Mouse (Mus musculus) left cerebral cortex, postnatal 36 days (tissue): ENCODE measurements around the gene Slc35e3. TPM values are rescaled to one million over a fixed set of nuclear protein-coding genes. Genes with fewer than 3 reads are reported as not detected.

Experiments
- DNase-seq, 2 experiments: peaks; one replicate each; pipeline ENCODE4 v3.0.0; 2021 to 2022; ENCODE audit warnings: low spot score in 2 of 2, mixed read lengths in 1 of 2
- intact Hi-C: fragments of 180-260 bp; cut with DNase I; formaldehyde crosslinking; loops from one replicate; pipeline ENCODE4 v1.15.1; 2025
- total RNA-seq, 2 experiments: library from RNA; stranded (reverse); gene quantifications; 2 replicates each; pipeline ENCODE4 v1.2.3; 2021

Slc35e3 gene
- total RNA-seq, 2 experiments from 2014 or later: 30.2 to 30.9 TPM

DNA sequence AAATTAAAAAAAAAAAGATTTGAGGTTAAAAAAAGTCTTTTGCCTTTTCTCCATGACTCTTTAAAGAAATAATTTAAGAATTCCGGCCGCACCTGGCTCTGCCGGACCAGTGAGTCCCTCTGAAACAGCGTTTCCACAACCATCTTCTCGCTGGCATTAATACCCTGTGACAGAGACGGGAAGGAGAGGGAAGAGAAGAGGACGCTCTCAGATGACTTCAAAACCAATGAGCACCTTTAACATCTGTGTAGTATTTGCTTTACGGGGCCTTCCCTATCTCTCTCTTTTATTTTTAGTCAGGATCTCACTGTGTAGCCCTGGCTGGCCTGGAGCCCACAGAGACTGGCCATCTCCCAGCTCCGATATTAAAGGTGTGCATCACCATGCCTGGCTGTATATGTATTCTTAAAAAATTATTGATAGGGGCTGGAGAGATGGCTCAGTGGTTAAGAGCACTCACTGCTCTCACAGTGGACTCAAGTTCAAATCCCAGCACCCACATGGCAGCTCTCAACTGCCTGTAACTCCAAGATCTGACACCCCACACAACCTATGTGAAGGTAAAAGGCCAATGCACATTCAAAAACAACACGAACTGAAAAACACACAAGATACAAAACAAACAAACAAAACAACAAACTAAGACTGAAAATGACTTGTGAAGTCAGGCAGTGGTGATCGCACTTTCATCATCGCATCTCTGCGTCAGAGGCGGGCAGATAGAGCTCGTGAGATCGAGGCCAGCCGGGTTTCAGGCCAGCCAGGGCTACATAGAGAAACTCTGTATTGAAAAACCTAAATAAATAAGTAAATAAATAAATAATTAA, 31.5 kb upstream of the Slc35e3 start:
- intact Hi-C loops: no loop called here
- DNase-seq: no peak

GRCm38 (mm10) chr10:117777103-117777470, 30.9 kb upstream of the Slc35e3 start:
- DNase-seq: no peak
- intact Hi-C loops: no loop called here

DNA sequence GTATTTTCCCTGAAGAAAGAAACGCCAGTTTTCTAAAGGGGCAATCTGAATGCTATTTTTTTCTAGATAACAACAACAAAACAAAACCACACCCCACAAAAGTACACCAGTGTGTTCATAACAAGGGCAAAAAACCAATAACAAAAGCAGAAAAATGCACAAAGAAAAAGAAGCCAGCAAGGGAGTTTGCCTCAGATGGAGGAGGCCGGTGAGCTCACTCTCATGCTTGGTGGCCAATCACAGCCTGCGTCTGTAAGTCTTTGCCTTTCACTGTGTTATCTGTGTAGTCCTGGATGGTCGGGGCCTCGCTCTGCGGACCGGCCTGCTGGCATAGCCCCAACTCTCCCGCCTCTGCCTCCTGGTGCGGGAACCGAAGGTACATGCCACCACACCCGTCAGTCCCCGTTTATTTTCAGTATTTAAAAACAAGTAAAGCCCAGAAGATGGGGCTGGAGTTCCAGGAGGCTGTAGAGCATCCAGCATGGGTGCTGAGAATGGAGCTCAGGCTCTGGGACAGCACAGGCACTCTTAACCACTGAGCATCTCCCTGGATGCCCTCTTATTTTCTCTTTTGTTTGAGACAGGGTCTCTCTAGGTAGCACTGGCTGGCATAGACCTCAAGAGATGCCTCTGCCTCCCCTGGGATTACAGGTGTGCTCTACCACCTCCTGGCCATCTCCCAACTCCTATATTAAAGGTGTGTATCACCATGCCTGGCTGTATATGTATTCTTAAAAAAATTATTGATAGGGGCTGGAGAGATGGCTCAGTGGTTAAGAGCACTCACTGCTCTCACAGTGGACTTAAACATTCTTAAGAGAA, 30.3 kb upstream of the Slc35e3 start:
- intact Hi-C loops: no loop called here
- DNase-seq: no peak

DNA sequence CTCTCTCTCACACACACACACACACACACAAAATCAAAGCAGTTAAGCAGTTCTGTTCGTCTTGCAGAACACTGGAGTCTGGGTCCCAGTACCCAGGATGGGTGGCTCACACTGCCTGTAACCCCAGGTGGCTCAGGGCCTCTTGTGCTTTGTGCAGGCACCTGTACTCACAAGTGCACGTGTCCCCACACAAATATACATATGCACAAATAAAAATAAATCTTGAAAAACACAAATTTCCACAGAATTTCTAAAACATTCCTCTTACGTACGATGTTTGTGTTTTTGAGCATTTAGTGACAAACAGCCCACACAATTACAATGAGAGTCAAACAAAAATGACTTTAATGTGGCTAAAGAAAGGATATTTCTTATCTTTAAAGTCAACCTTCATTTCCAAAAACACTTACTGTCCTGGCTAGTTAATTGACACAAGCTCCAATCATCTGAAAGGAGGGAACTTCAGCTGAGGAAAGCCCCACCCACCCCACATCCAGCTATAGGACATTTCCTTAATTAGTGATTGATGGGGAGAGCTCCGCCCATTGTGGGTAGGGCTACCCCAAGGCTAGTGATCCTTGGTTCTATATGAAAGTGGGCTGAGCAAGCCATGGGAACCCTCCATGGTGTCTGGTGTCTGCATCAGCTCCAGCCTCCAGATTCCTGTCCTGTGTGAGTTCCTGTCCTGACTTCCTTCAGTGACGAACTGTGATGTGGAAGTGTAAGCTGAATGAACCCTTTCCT, 29.4 kb upstream of the Slc35e3 start:
- DNase-seq: no peak
- intact Hi-C loops: no loop called here

DNA sequence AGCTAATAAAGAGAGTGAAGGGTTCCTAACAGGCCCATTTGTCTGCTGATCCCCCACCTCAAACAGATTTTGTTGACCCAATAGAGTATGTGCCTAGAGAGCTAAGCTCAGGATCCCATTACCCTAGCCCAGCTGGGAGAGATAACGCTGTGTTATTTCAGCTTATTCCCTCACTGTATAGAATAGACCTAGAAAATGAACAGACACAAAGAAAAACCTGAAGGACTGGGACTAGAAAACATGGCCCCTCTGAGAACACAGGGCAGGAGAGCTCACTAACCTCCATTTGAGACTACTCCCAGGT, 28.6 kb upstream of the Slc35e3 start:
- DNase-seq: no peak
- intact Hi-C loops: no loop called here

DNA sequence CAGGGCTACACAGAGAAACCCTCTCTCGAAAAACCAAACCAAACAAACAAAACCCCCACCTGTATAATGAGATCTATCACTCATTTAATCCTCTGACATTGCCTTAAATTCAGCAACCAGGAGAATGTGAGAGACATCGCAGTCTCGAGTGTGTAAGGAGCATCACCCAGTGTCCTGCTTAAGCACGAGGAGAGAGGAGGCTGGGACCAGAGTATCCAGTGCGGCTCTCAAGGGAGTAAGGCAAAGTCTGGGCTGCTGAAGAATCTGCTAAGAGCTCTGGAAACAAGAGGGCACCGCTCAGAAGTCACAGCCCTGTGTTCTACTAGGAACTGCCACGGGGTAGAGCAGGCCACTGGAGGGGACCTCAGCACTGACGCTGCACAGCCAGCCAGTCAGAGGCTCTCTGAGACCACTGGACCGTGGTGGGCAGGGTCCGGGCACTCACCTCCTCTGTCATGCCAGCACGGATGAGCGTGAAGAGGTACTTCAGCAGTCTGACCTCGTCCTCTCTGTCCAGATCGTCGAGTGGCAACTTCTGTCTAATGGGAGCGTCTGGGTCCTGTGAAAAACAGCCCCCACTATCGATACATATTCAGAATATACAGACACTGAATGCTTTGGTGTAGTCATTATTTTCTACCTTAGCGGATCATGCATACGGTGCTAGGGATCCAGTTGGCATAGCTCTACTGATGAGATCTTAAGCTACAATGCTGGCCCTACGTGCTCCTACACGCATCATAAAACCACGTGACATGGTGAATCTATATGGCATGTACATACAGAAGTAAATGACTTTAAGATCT, 28.0 kb upstream of the Slc35e3 start:
- no peak for DNase-seq
- intact Hi-C loops: no loop called here

DNA sequence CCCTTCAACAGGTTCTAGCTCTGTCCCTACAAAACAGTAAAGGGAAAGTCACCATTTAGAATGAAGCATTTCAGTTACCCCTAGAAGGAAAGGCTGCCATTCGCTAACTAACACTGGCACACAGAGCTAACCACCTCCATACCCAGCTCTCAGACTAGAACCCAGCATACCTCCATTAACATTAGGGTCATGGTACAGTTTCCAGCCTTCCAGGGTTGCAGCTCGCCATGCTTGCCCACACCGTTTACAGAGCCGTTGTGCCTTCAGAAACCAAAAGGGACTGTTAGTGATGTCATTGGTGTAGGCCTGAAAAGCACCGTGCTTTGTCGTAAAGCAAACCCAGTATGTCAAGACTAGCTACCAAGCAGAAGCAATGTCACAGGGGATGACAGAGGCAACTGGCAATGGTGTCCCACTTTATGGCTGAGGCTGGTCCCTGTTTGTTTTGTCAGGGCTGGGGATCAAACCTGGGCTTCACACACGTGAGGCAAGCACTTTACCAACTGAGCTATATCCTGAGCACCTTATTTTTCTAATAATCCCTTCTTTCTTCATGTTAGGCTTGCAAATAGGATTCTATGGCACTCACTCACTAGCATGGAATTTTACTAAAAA, 27.0 kb upstream of the Slc35e3 start:
- DNase-seq: no peak
- intact Hi-C loops: no loop called here

- no peak for DNase-seq
- intact Hi-C loops: no loop called here
These were observed 26.4 kb upstream of the Slc35e3 start for GRCm38 (mm10) chr10:117772364-117773105.

- intact Hi-C loops: no loop called here
- DNase-seq: no peak
These were observed 25.0 kb upstream of the Slc35e3 start for GRCm38 (mm10) chr10:117771131-117771510.

DNA sequence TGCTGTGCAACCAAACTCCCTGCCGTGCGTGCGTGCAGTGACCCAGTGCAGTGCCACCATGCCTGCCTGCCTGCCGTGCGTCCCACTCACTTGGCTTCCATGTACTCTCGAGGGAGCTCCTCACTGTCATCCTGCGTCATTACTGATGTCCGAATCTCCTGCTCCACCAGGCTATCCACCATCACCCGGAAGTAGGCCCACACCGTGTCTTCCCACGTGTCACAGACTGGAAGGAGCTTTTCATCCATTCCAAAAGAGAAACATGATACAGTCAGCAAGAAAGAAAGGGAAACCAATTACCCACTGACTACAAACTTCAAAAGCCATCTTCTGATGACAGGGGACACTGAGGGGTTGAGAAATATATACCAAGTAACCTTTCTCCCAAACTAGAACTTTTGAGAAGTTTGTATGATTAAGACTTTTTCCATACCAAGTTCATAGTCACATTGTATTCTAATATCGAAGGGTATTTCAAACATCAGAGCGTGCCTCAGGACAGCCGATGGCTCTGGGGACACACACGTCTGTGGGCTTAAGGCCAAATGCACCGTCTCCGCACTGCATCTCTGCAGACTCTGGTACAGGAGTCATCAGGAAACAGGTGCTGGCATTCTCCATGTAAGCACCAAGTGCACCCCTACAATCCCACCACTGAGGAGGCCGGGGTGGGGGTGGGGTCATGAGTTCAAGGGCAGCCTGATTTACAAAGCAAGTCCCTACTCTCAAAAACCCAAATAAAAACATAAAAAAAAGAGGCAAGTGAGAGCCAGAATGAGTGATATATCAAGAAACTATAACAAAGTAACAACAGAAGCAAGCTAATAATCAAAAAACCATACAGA, 24.3 kb upstream of the Slc35e3 start:
- no peak for DNase-seq
- intact Hi-C loops: no loop called here

DNA sequence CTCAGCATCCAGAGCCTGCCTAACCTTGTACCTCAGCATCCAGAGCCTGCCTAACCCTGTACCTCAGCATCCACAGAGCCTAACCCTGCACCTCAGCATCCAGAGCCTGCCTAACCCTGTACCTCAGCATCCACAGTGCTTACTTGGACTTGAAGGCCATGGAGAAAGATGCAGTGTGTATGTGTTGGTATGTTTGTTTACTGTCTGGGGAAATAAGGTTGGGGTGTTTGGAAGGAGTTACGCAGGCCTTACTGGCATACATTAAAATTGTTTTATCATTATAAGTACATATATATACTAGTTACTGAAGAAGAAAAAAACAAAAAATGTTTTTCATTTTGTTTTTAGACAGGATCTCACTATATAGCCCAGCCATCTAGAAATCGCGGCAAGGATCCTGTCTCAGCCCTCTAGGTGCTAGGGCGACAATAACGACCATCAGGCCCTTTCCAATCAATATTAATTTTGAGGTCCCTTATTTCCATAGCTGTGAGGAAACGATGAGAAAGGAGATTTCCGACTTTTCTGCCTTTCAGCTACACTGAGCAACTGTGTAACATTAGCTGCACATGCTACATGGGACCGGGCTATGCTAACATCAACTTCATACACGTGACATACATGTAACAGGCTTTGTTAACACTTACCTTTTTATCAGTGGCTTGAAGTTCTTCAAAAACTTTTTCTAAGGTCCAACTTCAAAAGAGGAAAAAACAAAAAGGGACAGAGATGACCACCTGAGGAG, 23.5 kb upstream of the Slc35e3 start:
- intact Hi-C loops: no loop called here
- DNase-seq: no peak

- DNase-seq: no peak
- intact Hi-C loops: no loop called here
These were observed 21.9 kb upstream of the Slc35e3 start for GRCm38 (mm10) chr10:117768141-117768440.

GRCm38 (mm10) chr10:117767286-117768140, 21.3 kb upstream of the Slc35e3 start:
- no peak for DNase-seq
- intact Hi-C loops: no loop called here

GRCm38 (mm10) chr10:117766896-117767160, 20.7 kb upstream of the Slc35e3 start:
- intact Hi-C loops: no loop called here
- no peak for DNase-seq

GRCm38 (mm10) chr10:117766111-117766895, 20.1 kb upstream of the Slc35e3 start:
- no peak for DNase-seq
- intact Hi-C loops: no loop called here
